Mouse (Mus musculus): ENCODE results near the gene Sowahc.

Gene Sowahc

GRCm38 (mm10) chr10:59253541-59254079 is 31.9 kb downstream of the Sowahc start:
- DNase-seq (ENCODE audit: low spot score) = no peak

GRCm38 (mm10) chr10:59256533-59256932 is 34.8 kb downstream of the Sowahc start:
- DNase-seq (ENCODE audit: low spot score) = no peak

- no peak for DNase-seq (ENCODE audit: low spot score)
These were observed 37.8 kb downstream of the Sowahc start for GRCm38 (mm10) chr10:59259572-59259971.

GRCm38 (mm10) chr10:59261603-59262002 is 39.9 kb downstream of the Sowahc start:
- DNase-seq (ENCODE audit: low spot score) = no peak

GRCm38 (mm10) chr10:59262021-59262420 is 40.3 kb downstream of the Sowahc start:
- no peak for DNase-seq (ENCODE audit: low spot score)

GRCm38 (mm10) chr10:59262979-59263378 is 41.2 kb downstream of the Sowahc start:
- DNase-seq (ENCODE audit: low spot score) = no peak

- DNase-seq (ENCODE audit: low spot score) = no peak
These were observed 43.3 kb downstream of the Sowahc start for GRCm38 (mm10) chr10:59265067-59265466.

GRCm38 (mm10) chr10:59265674-59266073 is 43.9 kb downstream of the Sowahc start:
- no peak for DNase-seq (ENCODE audit: low spot score)

- no peak for DNase-seq (ENCODE audit: low spot score)
These were observed 44.3 kb downstream of the Sowahc start for GRCm38 (mm10) chr10:59266097-59266496.

GRCm38 (mm10) chr10:59267275-59267674 is 45.5 kb downstream of the Sowahc start:
- DNase-seq (ENCODE audit: low spot score) = no peak

- no peak for DNase-seq (ENCODE audit: low spot score)
These were observed 46.4 kb downstream of the Sowahc start for GRCm38 (mm10) chr10:59268109-59268508.

- DNase-seq (ENCODE audit: low spot score) = no peak
These were observed 47.0 kb downstream of the Sowahc start for GRCm38 (mm10) chr10:59268754-59269153.

GRCm38 (mm10) chr10:59275745-59276144 is 54.0 kb downstream of the Sowahc start:
- DNase-seq (ENCODE audit: low spot score) = no peak
